Comparison of ENCODE assay signal across 35 mouse cellular contexts in genomic region chr9:121295221-121295620, GRCm38 (mm10).
"Had no signal": no experiment of that assay in that cellular context is flagged by ENCODE, and none has a peak within 500 bp of the region (broad histone marks: within the 10 kb centered on the region; RNA-seq: fewer than 3 reads in every experiment).

No protein-coding gene starts in this region.

- H3K27me3 ChIP-seq: hindbrain, embryonic 13.5 days; hindbrain, embryonic 15.5 days; intestine, embryonic 15.5 days had no signal

- H3K9me3 ChIP-seq: heart, embryonic 10.5 days; heart, embryonic 15.5 days; hindbrain, embryonic 15.5 days; intestine, embryonic 15.5 days; kidney, embryonic 15.5 days had no signal

- H3K4me2 ChIP-seq: heart, embryonic 11.5 days; heart, embryonic 12.5 days; heart, embryonic 13.5 days; heart, embryonic 15.5 days; hindbrain, embryonic 12.5 days; hindbrain, embryonic 13.5 days; hindbrain, embryonic 14.5 days; hindbrain, embryonic 15.5 days; intestine, embryonic 15.5 days; kidney, embryonic 15.5 days had no signal

- H3K36me3 ChIP-seq: heart, embryonic 10.5 days; heart, embryonic 12.5 days; heart, embryonic 13.5 days; heart, embryonic 15.5 days; hindbrain, embryonic 10.5 days; hindbrain, embryonic 12.5 days; hindbrain, embryonic 13.5 days; hindbrain, embryonic 15.5 days; intestine, embryonic 15.5 days; kidney, embryonic 15.5 days had no signal

- H3K9ac ChIP-seq: heart, embryonic 12.5 days; heart, embryonic 13.5 days; heart, embryonic 15.5 days; hindbrain, embryonic 12.5 days; hindbrain, embryonic 13.5 days; hindbrain, embryonic 14.5 days; hindbrain, embryonic 15.5 days; intestine, embryonic 15.5 days; kidney, embryonic 15.5 days had no signal

- DNase-seq: heart, postnatal 10 days; heart, postnatal 14 days; heart, postnatal 36 days; heart, postnatal 4 days; kidney, adult 11 months; kidney, adult 18-20 months; kidney, adult 2 months; kidney, adult 8-10 months; kidney, adult 9 months; kidney, postnatal 10 days; kidney, postnatal 14 days; kidney, postnatal 25 days; kidney, postnatal 36 days; kidney, postnatal 4 days; layer of hippocampus, adult 9-11 months; layer of hippocampus, postnatal 36 days had no signal

- ATAC-seq: hindbrain, embryonic 16.5 days; hindbrain, postnatal 0 days; inflammation-experienced regulatory T-cells, adult 6 months; intestine, embryonic 15.5 days; intestine, embryonic 16.5 days; intestine, postnatal 0 days had no signal

- H3K4me3 ChIP-seq: heart, embryonic 10.5 days; heart, embryonic 12.5 days; heart, embryonic 13.5 days; heart, embryonic 15.5 days; hindbrain, embryonic 10.5 days; hindbrain, embryonic 12.5 days; hindbrain, embryonic 13.5 days; hindbrain, embryonic 15.5 days; intestine, embryonic 15.5 days; kidney, embryonic 15.5 days; layer of hippocampus, adult 2 months had no signal

- H3K27ac ChIP-seq: heart, embryonic 10.5 days; heart, embryonic 13.5 days; heart, embryonic 15.5 days; hindbrain, embryonic 10.5 days; hindbrain, embryonic 12.5 days; hindbrain, embryonic 13.5 days; hindbrain, embryonic 14.5 days; hindbrain, embryonic 15.5 days; hindbrain, postnatal 0 days; intestine, embryonic 15.5 days; kidney, embryonic 15.5 days; kidney, postnatal 0 days; layer of hippocampus, adult 2 months had no signal
